Mouse (Mus musculus): ENCODE measurements around the gene Klk1.
A peak's percentile ranks its signal among the peaks of the same experiment; 100 is the strongest.
"Not testable (repeated sequence)": the region's sequence is repeated elsewhere in the genome, so short reads cannot be mapped to it uniquely, and the experiment has no call there.

Klk1 gene

DNA sequence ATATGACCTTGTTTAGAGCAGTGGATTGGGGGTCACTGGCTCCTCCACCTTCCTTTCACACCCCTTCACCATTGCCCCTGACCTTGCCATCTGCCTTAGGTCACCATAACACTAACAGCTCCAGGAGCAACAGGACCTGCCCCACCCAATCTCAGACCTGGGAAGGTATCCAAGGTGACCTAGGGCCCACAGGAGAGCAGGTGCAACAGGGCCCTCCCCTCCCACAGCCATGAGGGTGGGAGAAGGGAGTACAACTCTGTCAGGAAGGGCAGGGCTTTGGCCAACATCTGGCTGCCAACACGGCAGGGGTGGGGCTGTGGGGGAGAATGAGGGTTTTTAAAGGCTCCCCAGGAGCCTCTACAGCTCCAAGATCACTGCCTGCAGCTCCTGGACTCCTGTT, at the start of gene Klk1:
TSS of gene Klk1 (plus strand) at position 285 of the 400 bp plus-strand sequence.
- no peak for DNase-seq (ENCODE audit: inconsistent ontology term)

DNA sequence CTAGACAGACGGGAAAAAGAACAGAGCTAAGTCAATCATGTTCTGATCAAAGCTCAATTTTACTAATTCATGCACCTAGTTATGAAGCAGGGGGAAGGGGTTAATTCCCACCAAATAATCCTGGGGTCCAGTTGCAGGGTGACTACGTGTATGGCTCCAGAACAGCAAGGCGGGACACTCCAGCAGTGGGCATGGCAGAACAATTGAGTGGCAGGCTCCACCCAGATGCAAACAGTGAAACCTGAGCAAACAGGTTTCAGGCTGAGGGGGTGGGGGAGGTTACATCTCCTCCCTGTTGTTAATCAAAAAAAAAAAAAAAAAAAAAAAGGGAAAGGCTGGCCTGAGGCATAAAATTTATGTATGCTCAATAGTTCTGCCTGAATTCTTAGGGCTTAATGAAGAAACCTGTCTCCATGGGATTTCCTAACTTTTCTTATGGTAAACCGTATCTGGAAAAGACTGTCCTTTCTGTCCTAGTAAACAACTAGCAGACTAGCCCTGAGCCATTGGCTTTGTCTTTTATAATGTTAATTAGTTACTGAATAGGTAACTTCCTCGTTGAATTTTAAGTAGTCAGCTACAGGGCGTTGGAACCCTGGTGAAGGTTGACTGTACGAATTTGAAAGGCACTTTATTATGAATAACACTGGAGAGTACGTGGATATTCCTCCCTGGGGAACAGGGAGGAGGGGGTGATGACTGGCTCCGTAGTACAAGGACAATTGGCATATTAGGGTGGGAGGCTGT, 45.7 kb upstream of the Klk1 start:
- no peak for DNase-seq (ENCODE audit: inconsistent ontology term)

DNA sequence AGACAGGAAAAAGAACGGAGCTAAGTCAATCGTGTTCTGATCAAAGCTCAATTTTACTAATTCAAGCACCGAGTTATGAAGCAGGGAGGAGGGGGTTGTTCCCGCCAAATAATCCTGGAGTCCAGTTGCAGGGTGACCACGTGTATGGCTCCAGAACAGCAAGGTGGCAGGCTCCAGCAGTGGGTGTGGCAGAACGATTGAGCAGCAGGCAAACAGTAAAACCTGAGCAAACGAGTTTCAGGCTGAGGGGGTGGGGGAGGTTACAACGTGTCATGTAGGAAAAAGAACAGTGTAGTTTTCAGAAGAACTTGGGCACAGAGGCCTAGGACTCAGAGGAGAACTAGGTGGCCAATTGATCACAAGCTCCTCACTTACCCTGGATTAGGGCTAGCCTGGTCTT, 38.6 kb upstream of the Klk1 start:
- DNase-seq (ENCODE audit: inconsistent ontology term) = not testable (repeated sequence)

DNA sequence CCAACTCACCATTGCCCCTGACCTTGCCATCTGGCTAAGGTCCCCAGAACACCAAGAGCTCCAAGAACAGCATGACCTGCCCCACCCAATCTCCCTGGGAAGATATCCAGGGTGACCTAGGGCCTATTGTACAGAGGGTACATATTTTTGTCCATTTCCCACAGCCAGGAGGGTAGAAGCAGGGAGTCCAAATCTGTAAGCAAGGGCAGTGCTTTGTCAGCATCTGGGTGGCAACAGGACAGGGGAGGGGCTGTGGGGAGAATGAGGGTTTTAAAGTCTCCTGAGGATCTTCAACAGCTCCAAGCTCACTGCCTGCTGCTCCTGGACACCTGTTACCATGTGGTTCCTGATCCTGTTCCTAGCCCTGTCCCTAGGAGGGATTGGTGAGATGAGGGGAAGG, 37.2 kb upstream of the Klk1 start, which contains the start of gene Klk1b24:
TSS of gene Klk1b24 (plus strand) at position 301 of the 400 bp plus-strand sequence.
- not testable (repeated sequence) for DNase-seq (ENCODE audit: inconsistent ontology term)

DNA sequence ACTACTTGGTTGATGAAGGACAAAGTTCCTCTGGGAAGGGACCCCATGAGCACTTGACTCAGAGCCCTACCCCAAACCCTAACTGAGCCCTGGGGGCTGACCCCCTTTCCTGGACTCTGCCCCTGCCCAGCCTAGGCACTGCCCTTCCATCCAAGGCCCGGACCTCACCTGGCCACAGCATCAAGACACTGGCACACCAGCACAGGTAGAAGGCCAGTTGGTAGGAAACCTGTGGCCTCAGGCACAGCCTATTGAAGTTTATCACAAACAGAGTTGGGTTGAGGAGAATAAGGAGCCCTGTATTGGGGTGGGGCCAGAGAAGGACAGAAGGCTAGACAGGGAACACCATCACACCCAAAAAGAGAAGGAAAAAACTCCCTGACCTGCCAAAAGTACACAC, 31.7 kb upstream of the Klk1 start:
- DNase-seq (ENCODE audit: inconsistent ontology term) = not testable (repeated sequence)

DNA sequence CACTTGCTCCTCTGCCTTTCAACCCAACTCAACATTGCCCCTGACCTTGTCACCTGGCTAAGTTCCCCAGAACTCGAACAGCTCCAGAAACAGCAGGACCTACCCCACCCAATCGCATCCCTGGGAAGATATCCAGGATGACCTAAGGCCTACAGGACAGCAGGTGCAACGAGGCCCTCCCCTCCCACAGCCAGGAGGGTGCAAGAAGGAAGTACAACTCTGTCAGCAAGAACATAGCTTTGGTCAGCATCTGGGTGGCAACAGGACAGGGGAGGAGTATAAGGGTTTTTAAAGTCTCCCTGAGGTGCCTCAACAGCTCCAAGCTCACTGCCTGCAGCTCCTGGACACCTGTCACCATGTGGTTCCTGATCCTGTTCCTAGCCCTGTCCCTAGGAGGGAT, 27.3 kb upstream of the Klk1 start, which contains the start of gene Klk1b3:
TSS of gene Klk1b3 (plus strand) at position 301 of the 400 bp plus-strand sequence.
- no peak for DNase-seq (ENCODE audit: inconsistent ontology term)

DNA sequence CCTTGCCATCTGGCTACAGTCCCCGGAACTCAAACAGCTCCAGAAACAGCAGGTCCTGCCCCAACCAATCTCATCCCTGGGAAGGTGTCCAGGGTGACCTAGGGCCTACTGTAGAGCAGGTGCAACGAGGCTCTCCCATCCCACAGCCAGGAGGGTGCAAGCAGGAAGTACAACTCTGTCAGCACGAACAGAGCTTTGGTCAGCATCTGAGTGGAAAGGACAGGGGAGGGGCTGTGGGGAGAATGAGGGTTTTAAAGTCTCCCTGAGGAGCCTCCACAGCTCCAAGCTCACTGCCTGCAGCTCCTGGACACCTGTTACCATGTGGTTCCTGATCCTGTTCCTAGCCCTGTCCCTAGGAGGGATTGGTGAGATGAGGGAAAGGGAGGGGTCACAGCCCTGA, 18.0 kb upstream of the Klk1 start, which contains the start of gene Klk1b4:
TSS of gene Klk1b4 (plus strand) at position 301 of the 400 bp plus-strand sequence.
- DNase-seq (ENCODE audit: inconsistent ontology term) = not testable (repeated sequence)

DNA sequence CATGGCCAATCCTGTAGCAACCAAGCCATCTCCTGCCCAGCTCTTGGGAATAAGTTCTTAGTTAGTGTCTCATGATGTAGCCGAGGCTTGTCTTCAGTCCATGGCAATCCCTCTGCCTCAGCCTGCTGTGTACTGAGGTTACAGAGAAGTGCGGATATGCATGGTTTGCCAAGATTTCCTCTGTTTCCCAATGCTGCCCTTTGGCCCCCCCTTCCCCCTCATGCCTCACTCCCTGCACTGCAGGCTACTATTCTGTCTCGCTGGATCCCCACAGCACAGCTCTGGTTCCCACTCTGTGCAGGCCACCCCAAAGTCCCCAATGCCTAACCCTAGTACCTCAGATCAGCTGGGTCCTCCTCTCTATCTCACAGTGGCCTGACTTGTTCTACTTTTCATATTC, 16.9 kb upstream of the Klk1 start:
- no peak for DNase-seq (ENCODE audit: inconsistent ontology term)

DNA sequence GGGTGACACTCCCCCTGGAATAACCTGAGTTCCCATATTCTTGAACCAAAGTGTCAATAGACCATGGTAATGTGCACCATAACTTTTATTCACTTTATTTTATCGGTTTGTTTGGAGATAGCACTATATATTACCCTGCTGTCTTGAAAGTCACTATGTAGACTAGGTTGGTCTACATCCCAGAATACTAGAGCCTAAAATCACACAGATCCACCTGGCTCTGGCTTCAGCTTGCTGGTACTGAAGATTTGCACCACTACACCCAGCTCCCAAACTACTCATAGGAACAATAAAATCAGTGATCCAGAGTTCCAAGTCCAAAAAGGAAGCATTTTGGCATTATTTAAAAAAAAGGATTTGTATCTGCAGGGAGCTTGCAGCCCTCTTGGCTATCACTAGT, 9.5 kb upstream of the Klk1 start, which contains the start of gene Klk1b5:
TSS of gene Klk1b5 (plus strand) at position 301 of the 400 bp plus-strand sequence.
- DNase-seq (ENCODE audit: inconsistent ontology term) = no peak

DNA sequence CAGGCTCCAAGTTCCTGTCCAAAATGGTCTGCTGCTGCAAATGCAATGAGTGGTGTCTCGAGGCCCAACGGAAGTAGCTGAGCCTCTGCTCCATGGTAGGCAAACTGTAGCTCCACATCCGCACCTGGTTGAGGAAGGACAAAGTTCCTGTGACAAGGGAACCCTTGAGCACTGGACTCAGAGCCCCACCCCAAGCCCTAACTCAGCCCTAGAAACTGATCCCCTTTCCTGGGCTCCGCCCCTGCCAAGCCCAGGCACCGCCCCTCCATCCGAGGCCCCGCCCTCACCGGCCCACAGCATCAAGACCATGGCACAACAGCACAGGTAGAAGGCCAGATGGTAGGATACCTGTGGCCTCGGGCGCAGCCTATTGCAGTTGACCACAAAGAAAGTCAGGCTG, 3.6 kb upstream of the Klk1 start:
- DNase-seq (ENCODE audit: inconsistent ontology term) = not testable (repeated sequence)

DNA sequence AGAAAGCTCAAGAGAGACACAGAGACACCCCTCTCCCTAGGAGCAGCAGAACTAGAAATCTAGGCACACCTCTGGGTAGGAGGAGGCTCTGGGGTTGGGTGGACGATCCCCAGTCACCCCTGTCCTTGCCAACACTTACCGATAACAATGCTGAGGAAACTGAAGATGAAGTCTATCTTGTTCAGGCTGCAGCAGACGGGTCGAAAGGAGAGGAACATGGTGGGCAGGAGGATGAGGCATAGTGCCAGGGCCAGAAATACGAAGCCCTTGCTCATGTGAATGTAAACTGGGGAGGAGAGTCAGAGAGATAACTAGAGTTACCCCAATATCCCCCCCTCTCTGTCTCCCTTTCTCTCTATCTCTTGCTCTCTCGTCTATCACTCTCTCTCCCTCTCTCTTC, 2.8 kb upstream of the Klk1 start:
- DNase-seq (ENCODE audit: inconsistent ontology term) = not testable (repeated sequence)

DNA sequence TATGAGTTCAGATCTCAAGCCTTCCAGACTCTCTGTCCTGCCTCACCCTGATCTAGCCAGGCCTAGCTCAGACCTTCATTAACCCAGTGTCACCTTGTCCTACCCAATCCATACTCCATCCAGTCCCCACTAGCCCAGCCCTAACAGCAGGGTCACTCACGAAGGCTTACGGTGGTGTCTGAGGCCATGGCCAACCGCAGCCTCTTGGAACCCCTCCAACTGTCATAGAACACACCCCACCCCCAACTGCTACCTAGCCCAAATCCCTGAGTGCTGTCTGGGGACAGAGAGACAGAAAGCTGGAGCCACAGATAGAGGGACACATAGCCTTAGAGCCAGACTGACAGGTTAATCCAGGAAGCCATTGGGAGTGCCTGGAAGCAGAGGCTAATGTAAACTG, 10.7 kb downstream of the Klk1 start, which contains the start of gene Gm36864:
TSS of gene Gm36864 (plus strand) at position 269 of the 400 bp plus-strand sequence.
- DNase-seq (ENCODE audit: inconsistent ontology term) = no peak

DNA sequence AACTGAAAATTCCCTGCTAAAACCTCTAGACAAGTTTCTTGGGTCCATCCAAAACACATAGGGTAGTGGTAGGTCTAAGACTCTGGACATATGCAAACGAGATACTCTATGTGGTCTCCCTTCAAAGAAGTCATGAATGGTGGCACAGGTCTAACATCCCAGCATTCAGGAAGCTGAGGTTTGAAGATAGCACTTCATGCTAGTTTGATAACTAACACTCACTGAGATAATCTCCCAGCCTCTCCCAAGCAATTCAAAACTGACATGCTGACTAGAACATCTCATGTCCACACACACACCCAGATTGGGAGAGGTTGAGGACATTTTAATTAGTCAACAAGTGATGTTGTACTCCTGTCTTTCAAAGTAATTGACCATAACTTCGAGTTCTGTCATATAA, 14.8 kb downstream of the Klk1 start:
- DNase-seq (ENCODE audit: inconsistent ontology term) = no peak

DNA sequence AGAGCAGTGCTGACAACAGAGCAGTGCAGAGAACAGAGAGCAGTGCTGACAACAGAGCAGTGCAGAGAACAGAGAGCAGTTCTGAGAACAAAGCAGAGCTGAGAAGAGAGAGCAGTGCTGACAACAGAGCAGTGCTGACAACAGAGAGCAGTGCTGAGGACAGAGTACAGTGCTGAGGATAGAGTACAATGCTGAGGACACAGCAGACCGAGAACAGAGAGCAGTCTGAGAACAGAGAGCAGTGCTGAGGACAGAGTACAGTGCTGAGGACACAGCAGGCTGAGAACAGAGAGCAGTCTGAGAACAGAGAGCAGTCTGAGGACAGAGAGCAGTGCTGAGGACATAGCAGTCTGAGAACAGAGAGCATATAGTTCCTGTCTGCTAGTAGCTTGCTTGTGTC, 15.6 kb downstream of the Klk1 start:
- DNase-seq (ENCODE audit: inconsistent ontology term) = no peak

DNA sequence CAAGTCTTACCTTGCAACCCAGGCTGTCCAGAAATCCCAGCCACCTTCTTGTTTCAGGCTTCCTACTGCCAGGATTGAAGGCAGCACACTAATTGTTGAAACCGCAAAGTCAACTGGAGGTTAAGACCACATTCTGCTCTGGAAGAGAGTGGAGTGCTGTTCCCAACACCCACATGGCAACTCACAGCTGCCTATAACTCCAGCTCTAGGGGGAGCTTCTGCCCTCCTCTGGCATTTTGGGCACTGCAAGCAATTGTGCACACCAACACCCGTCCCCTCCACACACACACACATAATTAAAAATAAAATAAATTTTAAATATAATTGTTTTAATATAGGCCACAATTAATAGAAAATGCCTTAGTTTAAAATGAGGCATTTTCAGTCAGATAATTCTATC, 16.0 kb downstream of the Klk1 start:
- DNase-seq (ENCODE audit: inconsistent ontology term) = no peak

DNA sequence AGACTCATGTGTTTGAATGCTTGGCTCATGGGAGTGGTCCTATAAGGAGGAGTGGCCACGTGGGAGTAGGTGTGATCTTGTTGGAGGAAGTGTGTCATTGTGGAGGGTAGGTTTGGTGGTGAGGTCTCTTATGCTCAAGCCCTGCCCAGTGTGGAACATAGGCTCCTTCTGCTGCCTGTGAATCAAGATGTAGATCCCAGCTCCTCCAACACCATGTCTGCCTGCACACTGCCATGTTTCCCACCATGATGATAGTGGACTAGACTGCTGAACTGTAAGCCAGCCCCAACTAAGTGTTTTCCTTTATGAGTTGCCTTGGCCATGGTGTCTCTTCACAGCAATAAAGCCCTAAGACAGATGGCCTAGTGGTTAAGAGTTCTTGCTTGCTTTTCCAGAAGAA, 18.9 kb downstream of the Klk1 start:
- no peak for DNase-seq (ENCODE audit: inconsistent ontology term)

DNA sequence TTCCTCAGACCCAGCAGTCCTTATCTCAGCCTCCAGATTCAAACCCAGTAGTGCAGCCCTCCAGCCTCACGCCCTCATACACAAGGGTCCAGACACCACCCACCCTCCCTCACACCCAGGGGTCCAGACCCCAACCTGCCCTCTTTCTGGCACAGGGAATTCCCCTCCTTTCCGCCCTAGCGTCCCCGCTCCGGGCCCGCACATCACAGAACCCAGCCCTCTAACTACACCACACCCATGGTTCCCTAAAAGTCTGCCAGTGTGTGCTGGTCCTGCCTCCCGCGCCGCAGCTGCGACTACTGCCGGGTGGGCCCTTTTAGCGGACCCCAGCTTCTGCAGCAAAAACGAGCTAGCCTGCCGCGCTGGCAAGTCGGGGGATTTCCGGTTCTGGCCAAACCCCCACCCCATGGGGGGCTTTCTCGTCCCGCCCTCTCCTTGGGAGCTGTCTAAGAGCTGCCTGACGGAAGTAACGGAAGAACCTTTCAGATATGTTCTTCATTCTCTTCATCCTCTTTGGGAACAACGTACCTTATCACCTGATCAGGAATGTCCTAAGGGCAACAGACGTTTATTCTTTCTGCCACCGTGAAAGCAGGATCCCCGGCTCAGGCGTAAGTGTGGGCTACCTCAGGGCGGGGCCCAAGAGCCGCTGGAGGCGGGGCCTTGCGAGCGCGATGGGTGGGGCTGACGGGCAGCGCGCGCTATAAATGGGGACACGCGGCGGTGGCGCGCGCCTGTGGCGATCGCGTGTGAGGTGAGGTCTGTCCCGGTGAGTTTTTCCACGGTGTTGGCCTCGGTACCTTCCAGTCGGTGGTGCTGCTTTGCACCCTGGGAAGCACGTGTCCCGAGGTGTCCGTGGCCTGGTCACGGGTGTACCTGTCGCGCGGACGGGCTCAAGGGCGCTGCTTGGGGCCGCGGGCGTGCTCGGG, 21.2 kb downstream of the Klk1 start, which contains the start of the genes 1700028J19Rik and 2410002F23Rik:
TSS of gene 1700028J19Rik (minus strand) at position 641 of the 929 bp plus-strand sequence.
TSS of gene 2410002F23Rik (plus strand) at position 668 of the 929 bp plus-strand sequence.
- DNase-seq (ENCODE audit: inconsistent ontology term) = peak; percentile 94

DNA sequence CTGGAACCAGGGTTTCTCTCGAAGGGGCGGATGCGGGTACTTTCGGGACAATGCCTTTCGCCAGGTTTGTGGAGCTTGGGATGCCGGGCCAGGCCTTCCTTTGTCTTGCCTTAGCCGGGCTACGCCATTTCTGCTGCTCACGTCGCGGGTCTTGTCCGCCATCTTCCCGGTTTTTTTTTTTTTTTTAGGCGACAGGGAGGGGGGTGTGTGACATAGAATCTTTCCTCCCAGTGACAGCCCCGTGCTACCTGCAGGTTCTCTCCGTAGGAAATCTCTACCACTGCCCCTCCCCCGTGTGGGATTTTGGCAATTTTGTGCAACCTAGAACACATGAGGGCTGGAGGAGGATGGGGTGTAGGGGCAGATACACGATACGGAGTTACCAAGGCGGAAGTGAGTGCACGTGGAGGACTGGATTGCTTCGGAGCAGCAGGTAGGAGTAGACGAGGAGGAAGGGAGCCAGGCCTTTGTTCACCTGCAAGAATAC, 21.9 kb downstream of the Klk1 start:
- no peak for DNase-seq (ENCODE audit: inconsistent ontology term)

DNA sequence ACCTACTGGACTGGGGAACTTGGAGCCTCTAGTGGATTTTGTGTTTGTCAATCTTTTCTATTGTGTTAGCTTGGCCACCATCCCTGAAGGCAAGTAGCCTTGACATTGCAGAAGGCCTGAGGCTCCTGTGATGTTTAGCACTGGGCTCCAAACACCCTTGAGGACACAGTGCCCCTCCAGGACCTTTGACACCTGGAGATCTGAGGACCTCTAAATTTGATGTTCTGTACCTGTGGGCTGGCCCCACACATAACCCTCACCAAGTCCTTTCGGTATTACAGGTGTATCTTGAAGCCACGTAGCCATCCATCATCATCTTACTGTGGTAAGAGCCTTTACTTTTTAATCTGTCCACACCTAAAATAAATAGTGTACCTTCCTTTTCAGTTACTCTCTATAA, 22.8 kb downstream of the Klk1 start:
- no peak for DNase-seq (ENCODE audit: inconsistent ontology term)

DNA sequence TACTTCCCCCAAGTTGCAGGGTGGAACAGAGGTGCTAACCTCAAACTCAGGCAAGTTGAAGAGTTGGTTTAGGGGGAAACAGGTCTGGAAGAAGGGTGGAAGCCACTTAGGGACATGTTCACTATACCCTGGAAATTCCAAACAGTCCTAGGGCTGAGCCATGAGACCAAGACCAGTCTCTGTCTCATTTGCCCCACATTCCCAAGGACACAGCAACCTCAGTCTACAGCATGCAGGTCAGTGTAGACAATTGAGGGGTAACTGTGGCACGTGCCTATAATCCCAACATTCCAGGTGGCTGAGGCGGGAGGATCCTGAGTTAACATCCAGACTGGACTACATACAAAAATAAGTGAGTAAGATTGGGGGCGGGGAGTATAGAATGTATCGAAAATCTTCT, 24.1 kb downstream of the Klk1 start:
- DNase-seq (ENCODE audit: inconsistent ontology term) = no peak

DNA sequence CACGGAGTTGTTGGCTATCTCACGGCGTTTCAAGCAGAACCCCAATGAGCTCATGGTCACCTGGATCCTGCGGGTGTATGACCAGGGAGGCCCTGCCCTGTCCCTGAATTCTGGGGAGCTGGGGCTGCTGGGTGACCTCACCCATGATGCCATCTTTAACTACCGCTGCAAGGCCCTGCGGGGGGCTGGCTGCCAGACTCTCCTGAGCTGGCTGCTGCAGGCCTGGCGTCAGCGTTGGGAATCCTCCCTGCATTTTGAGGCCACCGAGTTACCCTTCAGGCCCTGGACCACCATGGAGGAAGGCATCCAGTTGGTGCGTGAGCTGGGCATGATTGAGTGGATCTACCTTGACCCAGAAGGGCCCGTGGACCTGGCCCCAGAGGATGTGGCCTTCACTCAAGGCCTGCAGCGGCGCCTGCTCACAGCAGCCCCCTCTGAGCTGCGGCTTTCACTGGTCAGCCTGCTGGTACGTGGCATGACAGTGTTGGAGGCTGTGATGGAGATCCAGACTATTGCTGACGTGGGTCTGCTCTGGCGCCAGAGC, 25.6 kb downstream of the Klk1 start:
- DNase-seq (ENCODE audit: inconsistent ontology term) = not testable (repeated sequence)
